Mouse (Mus musculus) thymus, adult 18-20 months (tissue): ENCODE results near the gene Plcb2.

Experiments used
- DNase-seq, 2 experiments: peaks; one replicate each; pipeline ENCODE4 v3.0.0; 2022; ENCODE audit warnings: mixed read lengths in 2 of 2

The Plcb2 gene

GRCm38 (mm10) chr2:118709655-118710221 is 18.5 kb downstream of the Plcb2 start:
- DNase-seq, result no peak

- DNase-seq, result no peak
These were observed 19.8 kb downstream of the Plcb2 start for GRCm38 (mm10) chr2:118708472-118708871.

- DNase-seq, result no peak
These were observed 21.8 kb downstream of the Plcb2 start for GRCm38 (mm10) chr2:118706436-118706835.

- no peak for DNase-seq
These were observed 24.1 kb downstream of the Plcb2 start, which contains the start of gene Ankrd63 for GRCm38 (mm10) chr2:118703913-118704730. Ankrd63 (minus strand) TSS chr2:118703963.

- no peak for DNase-seq
These were observed 25.1 kb downstream of the Plcb2 start for GRCm38 (mm10) chr2:118702883-118703761.

GRCm38 (mm10) chr2:118701971-118702882 is 26.0 kb downstream of the Plcb2 start:
- DNase-seq, result peak in 1 of 2 experiments; percentile 16

GRCm38 (mm10) chr2:118701161-118701560 is 27.1 kb downstream of the Plcb2 start:
- DNase-seq, result no peak

- peak; percentile 58 to 69 for DNase-seq
These were observed 27.8 kb downstream of the Plcb2 start for GRCm38 (mm10) chr2:118700179-118701062.

GRCm38 (mm10) chr2:118697955-118698354 is 30.3 kb downstream of the Plcb2 start:
- DNase-seq, result no peak

- DNase-seq, result no peak
These were observed 30.8 kb downstream of the Plcb2 start for GRCm38 (mm10) chr2:118697311-118697877.

- DNase-seq, result peak in 1 of 2 experiments; percentile 17
These were observed 31.6 kb downstream of the Plcb2 start for GRCm38 (mm10) chr2:118696451-118697308.

GRCm38 (mm10) chr2:118695677-118696232 is 32.5 kb downstream of the Plcb2 start:
- peak in 1 of 2 experiments; percentile 15 for DNase-seq

GRCm38 (mm10) chr2:118693370-118693966 is 34.8 kb downstream of the Plcb2 start:
- DNase-seq, result no peak

GRCm38 (mm10) chr2:118689875-118690274 is 38.4 kb downstream of the Plcb2 start:
- DNase-seq, result no peak

GRCm38 (mm10) chr2:118687791-118688190 is 40.4 kb downstream of the Plcb2 start:
- no peak for DNase-seq

GRCm38 (mm10) chr2:118686693-118687092 is 41.5 kb downstream of the Plcb2 start:
- no peak for DNase-seq

- no peak for DNase-seq
These were observed 43.1 kb downstream of the Plcb2 start for GRCm38 (mm10) chr2:118685088-118685487.

GRCm38 (mm10) chr2:118682544-118683260 is 45.5 kb downstream of the Plcb2 start:
- DNase-seq, result no peak
